Mouse (Mus musculus) spleen, adult 2 months (tissue): ENCODE measurements around the gene Rhbdf2. TPM values are rescaled to one million over a fixed set of nuclear protein-coding genes. Genes with fewer than 3 reads are reported as not detected.
A peak's percentile ranks its signal among the peaks of the same experiment; 100 is the strongest.

Experiments
- DNase-seq, 2 experiments: peaks; one replicate each; pipeline versions ENCODE4 v3.0.0 to v3.0.0-alpha.2; 2012 to 2021; ENCODE audit warnings: low spot score in 2 of 2, low read depth in 1 of 2
- H3K27ac ChIP-seq: fragments of 200-500 bp; 2 replicates; pipeline ENCODE4 v1.5.1; 2012; ENCODE audit warnings: low read length, inconsistent platforms; ENCODE audit not compliant: insufficient read depth
- H3K27me3 ChIP-seq: fragments of 200-500 bp; 2 replicates; pipeline ENCODE4 v1.6.1; 2012; ENCODE audit warnings: mild to moderate bottlenecking, moderate library complexity, low read length, inconsistent platforms; ENCODE audit not compliant: control insufficient read depth, insufficient read depth
- H3K36me3 ChIP-seq: fragments of 200-500 bp; 2 replicates; pipeline ENCODE4 v1.6.1; 2012; ENCODE audit warnings: mild to moderate bottlenecking, low read length, inconsistent platforms; ENCODE audit not compliant: control insufficient read depth, insufficient read depth
- H3K4me1 ChIP-seq: fragments of 200-500 bp; 2 replicates; pipeline ENCODE4 v1.6.1; 2011; ENCODE audit warnings: inconsistent platforms; ENCODE audit not compliant: control insufficient read depth, insufficient read depth, insufficient read length
- H3K4me3 ChIP-seq: fragments of 200-500 bp; 2 replicates; pipeline ENCODE4 v1.5.1; 2011; ENCODE audit warnings: mild to moderate bottlenecking, inconsistent platforms; ENCODE audit not compliant: insufficient read depth, insufficient read length; ENCODE audit errors: extremely low read depth
- CTCF ChIP-seq: fragments of 200-500 bp; IDR thresholded peaks from 2 replicates; pipeline ENCODE4 v1.5.1; 2011; ENCODE audit warnings: mild to moderate bottlenecking, inconsistent platforms; ENCODE audit not compliant: insufficient read depth, insufficient read length, insufficient replicate concordance; ENCODE audit errors: extremely low read depth
- POLR2A ChIP-seq: fragments of 200-500 bp; IDR thresholded peaks from 2 replicates; pipeline ENCODE4 v1.6.1; 2011; ENCODE audit warnings: low read depth, low read length, inconsistent platforms
- WGBS: fragments of 180-500 bp; shearing (Covaris S2); methylation state at CpG from one replicate; pipeline ENCODE4 v1.1.7; 2018; 5-methylcytosine and 5-hydroxymethylcytosine counted together
- polyA plus RNA-seq: library from polyadenylated mRNA; depleted of rRNA; stranded (reverse); fragments of >200 nt; gene quantifications from 2 replicates; pipeline ENCODE4 v1.2.3, GENCODE M21; 2012

The Rhbdf2 gene
- polyA plus RNA-seq, 1 experiment = 84.5 TPM

DNA sequence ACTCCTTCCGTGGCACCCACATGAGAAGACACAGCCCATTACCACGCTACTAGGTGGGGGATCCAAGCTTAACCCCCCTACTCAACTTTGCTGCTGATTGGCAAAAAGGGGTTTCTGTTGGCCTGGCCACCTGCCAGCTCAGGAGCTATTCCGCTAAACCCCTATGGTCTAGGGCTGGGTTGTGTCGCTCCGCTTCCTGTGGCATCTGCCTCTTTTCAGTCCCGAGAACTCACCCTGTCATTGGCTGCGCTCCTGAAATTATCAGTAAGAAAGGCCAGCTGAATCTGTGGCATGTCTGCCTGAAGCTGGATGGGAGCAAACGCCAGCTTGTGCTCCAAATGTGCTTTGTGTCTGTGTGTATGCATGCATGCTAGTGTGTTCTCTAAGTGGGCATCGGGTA, 33.4 kb upstream of the Rhbdf2 start:
- DNase-seq = no peak
- Histone ChIP-seq H3K27me3 (no peaks in the 10 kb centered on the region), H3K36me3 (no peaks in the 10 kb centered on the region), H3K27ac (no peak overlapping the region), H3K4me1 (no peaks in the 10 kb centered on the region; the same call in 1 of the 2 replicates), H3K4me3 (no peak overlapping the region)
- 83% methylated on average over 9 of the region's 9 CpGs for WGBS
- TF ChIP-seq POLR2A = no peak
- TF ChIP-seq CTCF = no peak

GRCm38 (mm10) chr11:116659027-116659621, 32.3 kb upstream of the Rhbdf2 start:
- H3K36me3 ChIP-seq = no peaks in the 10 kb centered on the region
- TF ChIP-seq POLR2A (no peak), CTCF (no peak)
- peaks cover 2% of the 10 kb centered on the region; the same call in 1 of the 2 replicates for H3K27me3 ChIP-seq
- peaks cover 2% of the 10 kb centered on the region for H3K4me1 ChIP-seq
- H3K4me3 ChIP-seq = no peak overlapping the region
- 85% methylated on average over 15 of the region's 15 CpGs for WGBS
- H3K27ac ChIP-seq = no peak overlapping the region
- no peak for DNase-seq

DNA sequence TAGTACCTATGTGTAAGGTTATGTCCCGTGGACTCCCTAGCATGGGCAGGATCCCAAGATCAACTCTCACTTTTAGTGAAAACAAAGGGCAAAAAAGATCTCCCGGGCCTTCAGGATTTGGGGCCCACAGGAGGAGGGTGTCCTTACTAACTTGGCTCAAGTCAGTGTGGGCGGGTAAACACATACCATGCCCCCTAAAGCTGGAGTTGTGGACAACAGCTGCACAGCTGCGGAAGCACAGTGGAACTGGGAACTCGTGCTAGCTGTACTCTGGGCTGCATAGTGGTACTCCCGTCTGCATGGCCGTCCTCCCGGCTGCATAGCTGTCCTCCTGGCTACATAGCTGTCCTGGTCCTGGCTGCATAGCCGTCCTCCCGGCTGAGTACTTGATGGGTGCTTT, 31.4 kb upstream of the Rhbdf2 start:
- H3K27me3 ChIP-seq = peaks cover 11% of the 10 kb centered on the region

DNA sequence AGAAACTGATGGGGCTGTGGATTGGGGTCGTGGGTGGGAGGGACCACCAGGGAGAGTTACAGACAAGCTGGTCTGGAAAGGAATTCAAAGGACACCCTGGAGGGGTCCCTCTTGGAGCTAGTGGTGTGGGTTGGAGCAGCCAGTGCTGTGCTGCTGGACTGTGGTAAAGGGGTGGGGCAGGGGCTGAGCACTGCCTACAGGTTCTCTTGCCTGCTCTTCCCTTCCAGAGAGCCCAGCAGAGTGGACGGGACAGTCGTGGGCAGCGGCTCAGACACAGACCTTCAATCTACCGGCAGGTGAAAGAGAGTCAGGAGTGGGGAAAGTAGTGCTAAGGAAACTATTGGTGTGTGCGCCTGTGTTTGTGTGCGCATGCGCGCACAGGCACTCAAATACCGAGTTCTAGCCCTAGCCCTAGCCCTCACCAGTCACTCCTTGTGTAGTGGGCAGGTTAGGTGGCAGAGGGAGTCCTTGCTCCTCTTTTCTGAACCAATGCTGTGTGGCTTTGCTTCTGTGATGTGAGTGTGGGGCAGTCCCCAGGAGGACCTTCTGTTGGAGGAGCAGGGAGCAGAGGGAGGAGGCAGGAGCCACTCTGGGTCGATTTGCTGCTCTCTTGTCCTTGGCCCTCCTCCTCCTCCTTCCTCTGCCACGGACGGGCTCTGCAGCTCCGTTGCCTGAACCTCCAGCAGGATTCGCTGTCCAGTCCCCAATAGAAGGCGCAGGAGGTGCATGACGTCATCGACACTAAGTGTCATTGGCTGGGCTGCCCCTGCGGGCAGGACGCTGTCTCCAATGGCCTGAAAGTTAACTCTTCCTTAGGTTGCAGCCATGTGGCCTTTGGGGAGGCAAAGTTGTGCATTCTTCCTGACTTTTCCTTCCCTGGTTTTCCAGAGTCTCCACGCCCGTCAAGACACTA, 30.7 kb upstream of the Rhbdf2 start:
- peaks cover 7% of the 10 kb centered on the region for H3K4me1 ChIP-seq
- WGBS = 38% methylated on average over 22 of the region's 22 CpGs
- peak overlapping the region; percentile 4; the same call in 1 of the 2 replicates for H3K4me3 ChIP-seq
- DNase-seq = peak in 1 of 2 experiments; percentile 50
- TF ChIP-seq CTCF (no peak), POLR2A (no peak)
- H3K27ac ChIP-seq = no peak overlapping the region
- H3K27me3 ChIP-seq = peaks cover 11% of the 10 kb centered on the region
- H3K36me3 ChIP-seq = no peaks in the 10 kb centered on the region

More for the DNA sequence above, 31.4 kb upstream of the Rhbdf2 start:
- TF ChIP-seq CTCF = no peak
- TF ChIP-seq POLR2A = no peak
- Histone ChIP-seq H3K4me3 (no peak overlapping the region), H3K27ac (no peak overlapping the region), H3K4me1 (peaks cover 7% of the 10 kb centered on the region), H3K36me3 (no peaks in the 10 kb centered on the region)
- DNase-seq = no peak
- WGBS = 86% methylated on average over 10 of the region's 10 CpGs

DNA sequence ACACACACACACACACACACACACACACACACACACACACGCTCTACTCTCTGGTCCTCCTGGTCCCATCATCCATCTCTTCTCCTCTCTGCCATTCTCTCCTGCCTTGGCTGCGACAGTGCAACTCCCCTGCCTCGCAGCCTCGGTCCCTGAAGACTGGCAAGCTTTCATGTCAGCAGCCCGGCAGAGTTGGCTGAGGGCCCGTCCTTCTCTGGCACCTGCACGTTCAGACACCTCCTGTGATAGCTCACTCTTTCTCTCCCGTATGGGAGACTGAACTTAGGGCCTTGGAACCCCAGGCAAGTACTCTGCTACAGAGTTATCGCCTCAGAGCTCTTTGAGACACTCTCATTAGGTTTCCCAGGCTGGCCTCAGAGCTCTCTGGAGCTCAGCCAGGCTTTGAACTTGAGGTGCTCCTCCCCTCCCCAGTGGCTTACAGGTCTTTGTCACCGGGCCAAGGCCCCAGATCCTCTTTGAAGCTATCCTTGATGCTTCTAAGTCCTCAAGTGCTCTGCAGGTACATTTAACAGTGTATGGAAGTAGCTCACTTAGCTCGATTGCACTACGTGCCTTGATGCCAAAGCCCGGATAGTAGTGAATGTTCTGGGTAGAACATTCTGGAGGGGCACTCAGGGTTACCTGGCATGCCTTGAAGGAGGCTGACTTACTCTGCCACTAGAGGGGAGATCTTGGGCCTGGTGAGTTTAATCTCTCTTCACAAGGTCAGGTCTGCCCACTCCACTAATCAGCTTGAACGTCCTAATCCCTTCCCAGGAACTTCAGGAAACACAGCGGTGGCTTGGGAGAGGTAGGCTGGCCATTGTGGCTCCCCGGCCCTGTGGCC, 29.8 kb upstream of the Rhbdf2 start:
- TF ChIP-seq POLR2A (no peak), CTCF (no peak)
- Histone ChIP-seq H3K27ac (no peak overlapping the region), H3K4me1 (peaks cover 7% of the 10 kb centered on the region), H3K27me3 (peaks cover 11% of the 10 kb centered on the region), H3K36me3 (no peaks in the 10 kb centered on the region), H3K4me3 (no peak overlapping the region)
- WGBS = 81% methylated on average over 16 of the region's 16 CpGs
- DNase-seq = no peak

- no peak within 1 kb of the TSS for H3K27ac ChIP-seq
- H3K4me3 ChIP-seq = peak within 1 kb of the TSS; percentile 36; the same call in 1 of the 2 replicates
- no peak for TF ChIP-seq CTCF
- no peak for TF ChIP-seq POLR2A
- WGBS = 13% methylated on average over 28 of the region's 28 CpGs
- peaks cover 7% of the 10 kb centered on the region for H3K4me1 ChIP-seq
- H3K27me3 ChIP-seq = peaks cover 12% of the 10 kb centered on the region
- no peaks in the 10 kb centered on the region for H3K36me3 ChIP-seq
- no peak for DNase-seq
Measured at GRCm38 (mm10) chr11:116654255-116654821, 27.5 kb upstream of the Rhbdf2 start, which contains the start of gene Cygb. Gene Cygb (minus strand): TSS chr11:116654313.
